Mouse (Mus musculus) adrenal gland, adult 8-10 months (tissue): ENCODE results near the gene Grin3a. TPM values are rescaled to one million over a fixed set of nuclear protein-coding genes. Genes with fewer than 3 reads are reported as not detected.
"Not testable (repeated sequence)": the region's sequence is repeated elsewhere in the genome, so short reads cannot be mapped to it uniquely, and the experiment has no call there.

Experiments used
- DNase-seq: peaks from one replicate; pipeline ENCODE4 v3.0.0; 2022
- total RNA-seq, 4 experiments: library from RNA; stranded (reverse); gene quantifications; 2 replicates each; pipeline ENCODE4 v1.2.4; 2022

Gene Grin3a
- total RNA-seq, 4 experiments from 2014 or later = 0.42 to 0.78 (median 0.60) TPM

GRCm38 (mm10) chr4:49680171-49680875 lies 165.2 kb downstream of the Grin3a start:
- no peak for DNase-seq

DNA sequence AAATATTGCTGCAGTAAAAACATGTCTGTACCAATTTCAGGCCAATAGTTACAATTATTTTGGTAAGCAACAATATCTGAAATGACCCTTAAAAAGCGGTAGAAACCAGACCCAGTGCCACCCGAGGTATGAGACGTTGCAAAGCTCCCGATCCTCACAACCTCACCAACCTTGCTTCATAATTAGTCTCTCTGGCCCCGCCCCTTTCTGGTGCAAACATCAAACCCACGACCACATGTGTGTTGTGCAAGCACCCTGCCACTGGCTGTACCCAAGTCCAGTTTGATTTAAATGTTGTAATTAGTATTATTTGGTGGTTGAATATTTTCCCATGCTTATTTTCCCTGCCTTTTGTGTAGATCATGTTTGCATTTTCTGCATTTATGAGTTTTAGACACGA lies 168.8 kb downstream of the Grin3a start:
- no peak for DNase-seq

DNA sequence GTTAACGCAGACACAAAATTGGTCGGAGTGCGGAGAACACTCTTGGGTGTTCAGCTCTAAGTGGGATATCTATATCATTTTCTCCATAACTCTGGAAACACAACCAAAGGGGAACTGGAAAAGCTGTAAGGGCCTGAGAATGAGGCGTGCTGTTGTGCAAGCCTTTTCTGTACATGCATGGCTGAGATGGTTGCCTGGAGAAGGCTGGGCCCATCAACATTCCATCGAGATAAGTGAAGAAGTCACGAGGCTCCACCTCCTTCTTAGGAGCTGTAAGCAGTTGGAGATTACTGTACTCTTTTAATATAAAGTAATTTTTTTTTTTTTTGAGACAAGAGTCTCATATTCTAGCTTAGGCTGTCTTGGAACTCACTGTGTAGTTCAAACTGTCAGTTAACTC lies 169.5 kb downstream of the Grin3a start:
- no peak for DNase-seq

DNA sequence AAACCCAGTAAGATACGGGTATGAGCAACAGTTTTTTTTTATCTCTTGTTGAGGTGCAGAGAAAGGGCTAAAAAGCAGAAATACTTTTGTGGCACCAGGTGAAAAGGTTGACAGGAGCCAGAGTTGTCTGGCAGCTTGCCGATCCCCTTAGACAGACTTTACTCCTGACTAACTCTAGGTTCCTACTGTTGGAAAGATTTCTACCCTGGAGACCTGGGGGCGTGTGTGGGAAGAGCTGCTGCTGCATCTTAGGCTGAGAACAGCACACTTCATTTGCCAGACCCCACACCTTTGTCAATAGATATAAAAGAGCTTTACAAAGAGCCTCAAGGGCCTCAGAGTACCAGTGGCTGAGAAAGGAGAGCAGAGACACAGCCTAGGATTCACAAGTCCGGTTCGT lies 180.7 kb downstream of the Grin3a start:
- no peak for DNase-seq

DNA sequence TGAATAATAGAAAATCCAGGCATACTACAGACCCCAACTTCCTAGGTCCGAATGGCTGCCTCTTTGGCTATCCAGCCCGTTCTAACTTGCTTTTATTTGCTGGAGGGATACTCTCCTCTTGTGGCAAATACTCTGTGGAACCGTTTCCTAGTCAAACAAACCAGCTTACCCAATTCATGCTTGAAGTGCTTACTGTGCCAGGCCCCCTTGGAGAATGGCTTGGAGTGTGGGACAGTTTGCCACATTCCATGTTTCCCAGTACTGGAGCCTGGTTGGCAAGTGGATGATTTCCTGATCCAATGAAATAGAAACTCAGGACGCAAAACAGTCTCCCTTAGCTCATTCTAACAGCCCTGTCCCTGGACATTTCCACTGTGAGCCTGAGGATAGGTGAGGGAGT lies 183.3 kb downstream of the Grin3a start:
- DNase-seq = no peak

DNA sequence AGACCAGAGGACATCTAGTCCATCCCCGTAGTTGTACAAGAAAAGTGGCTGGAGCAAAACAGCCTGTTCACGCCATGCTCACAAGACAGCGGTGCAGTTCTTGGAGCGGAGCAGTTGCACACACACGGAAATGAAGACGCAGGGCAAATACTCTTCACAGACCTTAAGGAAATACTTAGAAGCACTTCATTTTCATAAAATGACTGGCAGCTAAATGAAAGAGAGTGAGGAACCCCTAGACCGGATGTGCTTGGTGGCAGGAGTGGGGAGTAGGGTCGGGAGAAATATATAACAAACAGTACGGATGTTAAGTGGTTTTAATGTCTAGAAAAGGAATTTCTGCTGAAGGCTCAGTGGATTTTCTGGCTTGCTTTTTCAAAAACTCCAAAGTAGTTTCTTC lies 183.9 kb downstream of the Grin3a start:
- no peak for DNase-seq

- no peak for DNase-seq
Observed at GRCm38 (mm10) chr4:49659421-49659820, 186.1 kb downstream of the Grin3a start.

- no peak for DNase-seq
Observed at GRCm38 (mm10) chr4:49639913-49640312, 205.6 kb downstream of the Grin3a start.

GRCm38 (mm10) chr4:49637821-49638220 lies 207.7 kb downstream of the Grin3a start:
- DNase-seq = no peak

- DNase-seq = no peak
Observed at GRCm38 (mm10) chr4:49632139-49632481, 213.4 kb downstream of the Grin3a start.

GRCm38 (mm10) chr4:49631319-49632138 lies 214.0 kb downstream of the Grin3a start, which contains the start of gene Rnf20:
Gene Rnf20 (plus strand): TSS chr4:49632006.
- peak; percentile 95 for DNase-seq

- no peak for DNase-seq
Observed at GRCm38 (mm10) chr4:49628941-49629340, 216.6 kb downstream of the Grin3a start.

GRCm38 (mm10) chr4:49626973-49627372 lies 218.6 kb downstream of the Grin3a start:
- peak; percentile 41 for DNase-seq

DNA sequence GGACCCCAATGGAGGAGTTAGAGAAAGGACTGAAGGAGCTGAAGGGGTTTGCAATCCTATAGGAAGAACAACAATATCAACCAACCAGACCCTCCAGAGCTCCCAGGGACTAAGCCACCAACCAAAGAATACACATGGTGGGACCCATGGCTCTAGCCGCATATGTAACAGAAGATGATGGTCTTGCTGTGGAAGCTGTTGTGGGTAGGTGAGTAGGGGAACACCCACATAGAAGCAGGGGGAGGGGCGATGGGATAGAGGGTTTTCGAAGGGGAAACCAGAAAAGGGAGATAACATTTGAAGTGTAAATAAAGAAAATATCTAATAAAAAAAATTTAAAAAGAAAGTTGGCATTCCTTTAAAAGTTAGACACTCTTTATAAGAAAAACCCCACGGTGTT lies 220.6 kb downstream of the Grin3a start:
- not testable (repeated sequence) for DNase-seq

GRCm38 (mm10) chr4:49623916-49624315 lies 221.6 kb downstream of the Grin3a start:
- no peak for DNase-seq

DNA sequence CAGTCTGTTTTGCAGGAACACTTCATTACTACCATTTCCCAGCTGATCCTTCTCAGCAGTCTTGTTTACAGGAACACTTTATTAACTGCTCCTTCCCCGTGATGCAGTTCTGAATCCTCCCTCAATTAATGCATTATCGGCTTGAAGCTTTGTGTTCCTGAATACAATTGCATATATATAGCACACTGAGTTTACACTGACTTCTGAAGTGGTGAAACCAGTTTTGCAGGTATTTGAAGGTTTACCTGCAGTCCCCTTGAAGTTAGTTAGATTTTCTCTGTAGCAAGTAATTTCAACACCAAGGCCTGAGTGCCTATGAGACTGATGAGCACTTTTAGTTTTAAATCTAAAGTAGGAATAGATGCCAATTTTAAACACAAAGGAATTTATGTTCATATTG lies 223.3 kb downstream of the Grin3a start:
- no peak for DNase-seq

DNA sequence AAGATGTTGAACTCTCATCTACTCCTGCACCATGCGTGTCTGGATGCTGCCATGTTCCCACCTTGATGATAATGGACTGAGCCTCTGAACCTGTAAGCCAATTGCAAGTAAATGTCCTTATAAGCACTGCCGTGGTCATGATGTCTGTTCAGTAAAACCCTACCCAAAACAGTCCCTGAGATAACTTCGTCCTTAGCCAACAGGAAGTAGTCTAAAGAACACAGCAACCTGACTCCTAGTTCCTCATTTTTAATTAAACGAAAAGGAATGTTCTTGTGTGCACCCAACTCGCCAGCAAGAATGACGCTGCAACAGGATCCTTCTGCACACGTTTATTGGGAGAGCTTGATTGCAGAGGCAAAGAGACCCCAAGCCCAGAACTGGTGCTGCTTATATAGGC lies 225.7 kb downstream of the Grin3a start:
- not testable (repeated sequence) for DNase-seq

DNA sequence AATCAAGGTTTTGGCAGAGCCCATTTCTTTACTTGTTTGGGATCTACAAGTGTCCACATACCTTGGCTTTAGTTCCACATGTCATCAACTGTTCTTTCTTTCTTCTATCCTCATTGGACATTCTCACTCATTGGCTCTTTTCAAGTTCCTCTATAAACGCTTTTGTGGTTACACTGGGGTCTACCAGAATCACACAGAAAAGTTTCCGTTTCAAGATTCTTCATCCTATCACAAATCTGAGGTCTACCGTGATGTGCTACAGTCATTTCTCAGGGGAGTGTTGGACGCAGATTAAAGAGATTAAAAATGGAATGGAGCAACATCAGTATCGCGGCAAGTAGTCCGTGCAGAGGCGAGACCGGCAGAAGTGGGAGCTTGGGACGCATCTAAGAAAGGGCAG lies 228.6 kb downstream of the Grin3a start:
- no peak for DNase-seq

Other genes starting within 250 kb of the Grin3a start
- 10 to 100 TPM in 2 of 4 experiments, 1 to 10 TPM in 2; 9.4 to 13.0 (median 10.4) TPM for gene Tmem246, start 247.9 kb downstream of the Grin3a start, total RNA-seq
- gene Rnf20, start 213.7 kb downstream of the Grin3a start, total RNA-seq = 10 to 100 TPM; 49.8 to 70.1 (median 61.7) TPM
- gene Ppp3r2, start 163.7 kb downstream of the Grin3a start, total RNA-seq = not detected